Mouse (Mus musculus) small intestine, adult 2 months (tissue): ENCODE measurements at regions not wholly inside any gene's neighbourhood (a gene's known extent, or its start where the extent isn't known, plus 50 kb on each side); places are given as distances from the start of the nearest gene placed in this dataset.

Source experiments
- H3K27ac ChIP-seq: fragments of 200-500 bp; 2 replicates; pipeline ENCODE4 v1.5.1; 2012; ENCODE audit warnings: low read depth, low read length, control low read depth, inconsistent platforms; ENCODE audit not compliant: insufficient read depth
- H3K27me3 ChIP-seq: fragments of 200-500 bp; 2 replicates; pipeline ENCODE4 v1.6.1; 2012; ENCODE audit warnings: mild to moderate bottlenecking, moderate library complexity, low read length, inconsistent platforms; ENCODE audit not compliant: control insufficient read depth, insufficient read depth
- H3K36me3 ChIP-seq: fragments of 200-500 bp; 2 replicates; pipeline ENCODE4 v1.6.1; 2012; ENCODE audit warnings: mild to moderate bottlenecking, low read length, control low read depth, inconsistent platforms; ENCODE audit not compliant: control insufficient read depth, insufficient read depth
- H3K4me1 ChIP-seq: fragments of 200-500 bp; 2 replicates; pipeline ENCODE4 v1.6.1; 2012; ENCODE audit warnings: low read length, inconsistent platforms, mixed read lengths; ENCODE audit not compliant: control insufficient read depth, insufficient read depth, insufficient read length
- H3K4me3 ChIP-seq: fragments of 200-500 bp; 2 replicates; pipeline ENCODE4 v1.5.1; 2012; ENCODE audit warnings: low read depth, mild to moderate bottlenecking, control low read depth, inconsistent platforms, low read length, moderate library complexity
- CTCF ChIP-seq: fragments of 200-500 bp; IDR thresholded peaks from 2 replicates; pipeline ENCODE4 v1.5.1; 2012; ENCODE audit warnings: low read depth, mild to moderate bottlenecking, control low read depth, inconsistent platforms, low read length, moderate library complexity, mixed read lengths; ENCODE audit not compliant: insufficient replicate concordance, insufficient read length; ENCODE audit errors: extremely low read depth
- POLR2A ChIP-seq: fragments of 200-500 bp; IDR thresholded peaks from 2 replicates; pipeline ENCODE4 v1.6.1; 2012; ENCODE audit warnings: low read depth, mild to moderate bottlenecking, control low read depth, inconsistent platforms, low read length, moderate library complexity
- WGBS: fragments of 180-500 bp; shearing (Covaris S2); methylation state at CpG from one replicate; pipeline ENCODE4 v1.1.7; 2018; 5-methylcytosine and 5-hydroxymethylcytosine counted together

GRCm38 (mm10) chr7:129914871-129915270, 323.2 kb downstream of the Wdr11 start:
- no peak for TF ChIP-seq POLR2A
- no peak for TF ChIP-seq CTCF
- WGBS: 91% methylated on average over 6 of the region's 6 CpGs
- H3K27me3 ChIP-seq: no peaks in the 10 kb centered on the region
- H3K27ac ChIP-seq: no peak overlapping the region
- H3K4me1 ChIP-seq: 0 out of 2 replicates have a peak, but pooled peaks cover under 1% of the 10 kb centered on the region
- H3K36me3 ChIP-seq: no peaks in the 10 kb centered on the region
- no peak overlapping the region for H3K4me3 ChIP-seq

- H3K4me3 ChIP-seq: no peak overlapping the region
- 0 out of 2 replicates have a peak, but pooled peaks cover 3% of the 10 kb centered on the region for H3K4me1 ChIP-seq
- H3K36me3 ChIP-seq: no peaks in the 10 kb centered on the region
- H3K27me3 ChIP-seq: no peaks in the 10 kb centered on the region
- no peak for TF ChIP-seq CTCF
- WGBS: 94% methylated on average over 18 of the region's 18 CpGs
- H3K27ac ChIP-seq: no peak overlapping the region
These were observed 326.9 kb downstream of the Wdr11 start for GRCm38 (mm10) chr7:129918240-129919200.

GRCm38 (mm10) chr7:129922291-129922690, 330.6 kb downstream of the Wdr11 start:
- Histone ChIP-seq H3K36me3 (no peaks in the 10 kb centered on the region), H3K4me1 (0 out of 2 replicates have a peak, but pooled peaks cover 3% of the 10 kb centered on the region), H3K4me3 (no peak overlapping the region), H3K27ac (no peak overlapping the region), H3K27me3 (no peaks in the 10 kb centered on the region)
- TF ChIP-seq POLR2A: no peak
- TF ChIP-seq CTCF: no peak
- WGBS: 88% methylated on average over 7 of the region's 7 CpGs

- 66% methylated on average over 6 of the region's 6 CpGs for WGBS
- H3K27ac ChIP-seq: peak overlapping the region; percentile 58
- H3K36me3 ChIP-seq: no peaks in the 10 kb centered on the region
- H3K4me1 ChIP-seq: peaks cover 7% of the 10 kb centered on the region; the same call in 1 of the 2 replicates
- TF ChIP-seq POLR2A: no peak
- no peak for TF ChIP-seq CTCF
- H3K4me3 ChIP-seq: no peak overlapping the region
- H3K27me3 ChIP-seq: no peaks in the 10 kb centered on the region
These were observed 345.1 kb downstream of the Wdr11 start for GRCm38 (mm10) chr7:129936731-129937130.

GRCm38 (mm10) chr7:129937715-129938114, 346.1 kb downstream of the Wdr11 start:
- 28% methylated on average over 6 of the region's 6 CpGs for WGBS
- H3K4me3 ChIP-seq: no peak overlapping the region
- no peaks in the 10 kb centered on the region for H3K27me3 ChIP-seq
- peaks cover 7% of the 10 kb centered on the region; the same call in 1 of the 2 replicates for H3K4me1 ChIP-seq
- H3K27ac ChIP-seq: no peak overlapping the region
- TF ChIP-seq POLR2A (no peak), CTCF (no peak)
- no peaks in the 10 kb centered on the region for H3K36me3 ChIP-seq

- no peak overlapping the region for H3K4me3 ChIP-seq
- TF ChIP-seq POLR2A (no peak), CTCF (no peak)
- WGBS: 29% methylated on average over 10 of the region's 10 CpGs
These were observed 346.5 kb downstream of the Wdr11 start for GRCm38 (mm10) chr7:129938141-129938540.

DNA sequence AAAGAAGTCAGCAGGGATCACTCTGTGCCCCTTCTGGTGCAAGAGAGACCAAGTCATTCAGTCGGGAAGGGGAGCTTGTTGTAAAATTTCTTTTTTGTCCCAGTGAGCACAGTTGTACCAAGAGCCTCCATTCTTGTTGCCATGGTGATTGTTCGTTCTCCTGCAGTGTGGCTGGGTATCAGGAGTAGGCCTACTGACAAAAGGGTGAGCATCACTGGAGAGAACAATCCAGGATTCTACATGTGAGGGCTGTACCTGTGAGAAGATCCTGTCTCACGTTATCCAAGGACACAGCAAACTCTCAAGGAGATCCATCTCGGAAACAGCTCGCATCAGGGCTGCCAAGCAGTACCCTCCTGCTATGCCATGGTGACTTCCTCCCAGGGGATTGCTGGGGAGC, 347.6 kb downstream of the Wdr11 start:
- H3K36me3 ChIP-seq: no peaks in the 10 kb centered on the region
- 95% methylated on average over 5 of the region's 5 CpGs for WGBS

More at GRCm38 (mm10) chr7:129938141-129938540, 346.5 kb downstream of the Wdr11 start:
- Histone ChIP-seq H3K27me3 (no peaks in the 10 kb centered on the region), H3K36me3 (no peaks in the 10 kb centered on the region), H3K4me1 (peaks cover 7% of the 10 kb centered on the region; the same call in 1 of the 2 replicates), H3K27ac (peak overlapping the region; percentile 47; the same call in 1 of the 2 replicates)

More for the DNA sequence above, 347.6 kb downstream of the Wdr11 start:
- TF ChIP-seq POLR2A (no peak), CTCF (no peak)
- Histone ChIP-seq H3K4me3 (no peak overlapping the region), H3K27ac (no peak overlapping the region), H3K27me3 (no peaks in the 10 kb centered on the region), H3K4me1 (peaks cover 7% of the 10 kb centered on the region; the same call in 1 of the 2 replicates)
